Mouse (Mus musculus): ENCODE data around the gene Nlrx1. TPM values are rescaled to one million over a fixed set of nuclear protein-coding genes. Genes with fewer than 3 reads are reported as not detected.

The Nlrx1 gene
- polyA plus RNA-seq, 1 experiment from 2014 or later, result 3.0 TPM

- Histone ChIP-seq H3K9me3 (ENCODE audit: control insufficient read depth, low read length) (no peaks in the 10 kb centered on the region), H3K4me3 (ENCODE audit: low read depth, low read length) (no peak overlapping the region), H3K27ac (replicated peaks; ENCODE audit: low read depth, low read length) (no peak overlapping the region), H3K4me1 (ENCODE audit: control insufficient read depth, insufficient read depth, low read length) (peaks cover 3% of the 10 kb centered on the region), H3K9ac (ENCODE audit: low read length) (no peak overlapping the region), H3K27me3 (ENCODE audit: control insufficient read depth, insufficient read depth, low read length) (no peaks in the 10 kb centered on the region), H3K4me2 (ENCODE audit: low read depth, severe bottlenecking) (no peak overlapping the region), H3K36me3 (ENCODE audit: control insufficient read depth, insufficient read depth, low read length) (no peaks in the 10 kb centered on the region)
- 41% methylated on average over 26 of the region's 26 CpGs for WGBS
- DNase-seq (ENCODE audit: low spot score), result peak; percentile 70
- ATAC-seq (ENCODE audit: insufficient number of reproducible peaks, low FRiP score, low TSS enrichment, low read depth), result 0 out of 2 replicates have a peak, but pooled peaks have one; percentile 57
These were observed 18.9 kb downstream of the Nlrx1 start for GRCm38 (mm10) chr9:44249181-44250146.

DNA sequence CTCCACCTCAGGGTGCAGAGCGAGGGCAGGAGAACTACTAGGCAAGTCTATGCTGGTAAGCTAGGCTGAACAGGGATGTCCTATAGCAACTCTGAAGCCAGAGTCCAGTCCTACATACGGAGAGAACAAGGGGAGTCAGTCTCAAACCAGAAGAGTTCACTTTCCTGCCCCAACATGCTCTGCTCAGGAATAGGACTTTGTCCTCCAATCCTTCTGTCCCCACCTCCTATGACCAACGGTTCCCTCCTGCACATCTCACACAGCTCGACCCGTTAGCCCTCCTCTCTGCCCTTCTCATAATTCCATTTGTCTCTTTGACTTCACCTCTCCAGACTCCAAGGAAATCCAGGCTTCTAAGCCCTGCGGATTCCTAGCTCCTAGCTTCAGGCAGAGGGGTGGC, 20.5 kb downstream of the Nlrx1 start:
- 83% methylated on average over 6 of the region's 6 CpGs for WGBS
- no peaks in the 10 kb centered on the region for H3K9me3 ChIP-seq (ENCODE audit: control insufficient read depth, low read length)
- no peak overlapping the region for H3K4me3 ChIP-seq (ENCODE audit: low read depth, low read length)
- no peak for DNase-seq (ENCODE audit: low spot score)
- no peak for ATAC-seq (ENCODE audit: insufficient number of reproducible peaks, low FRiP score, low TSS enrichment, low read depth)
- H3K27me3 ChIP-seq (ENCODE audit: control insufficient read depth, insufficient read depth, low read length), result no peaks in the 10 kb centered on the region
- H3K4me1 ChIP-seq (ENCODE audit: control insufficient read depth, insufficient read depth, low read length), result no peaks in the 10 kb centered on the region
- H3K27ac ChIP-seq (replicated peaks; ENCODE audit: low read depth, low read length), result no peak overlapping the region
- H3K36me3 ChIP-seq (ENCODE audit: control insufficient read depth, insufficient read depth, low read length), result no peaks in the 10 kb centered on the region
- no peak overlapping the region for H3K4me2 ChIP-seq (ENCODE audit: low read depth, severe bottlenecking)
- H3K9ac ChIP-seq (ENCODE audit: low read length), result no peak overlapping the region

GRCm38 (mm10) chr9:44243621-44244020, 24.8 kb downstream of the Nlrx1 start:
- no peaks in the 10 kb centered on the region for H3K36me3 ChIP-seq (ENCODE audit: control insufficient read depth, insufficient read depth, low read length)
- DNase-seq (ENCODE audit: low spot score), result no peak
- H3K4me2 ChIP-seq (ENCODE audit: low read depth, severe bottlenecking), result no peak overlapping the region
- no peak overlapping the region for H3K4me3 ChIP-seq (ENCODE audit: low read depth, low read length)
- H3K27ac ChIP-seq (replicated peaks; ENCODE audit: low read depth, low read length), result no peak overlapping the region
- H3K9ac ChIP-seq (ENCODE audit: low read length), result no peak overlapping the region
- 68% methylated on average over 2 of the region's 2 CpGs for WGBS
- H3K4me1 ChIP-seq (ENCODE audit: control insufficient read depth, insufficient read depth, low read length), result no peaks in the 10 kb centered on the region
- H3K9me3 ChIP-seq (ENCODE audit: control insufficient read depth, low read length), result no peaks in the 10 kb centered on the region
- no peak for ATAC-seq (ENCODE audit: insufficient number of reproducible peaks, low FRiP score, low TSS enrichment, low read depth)
- no peaks in the 10 kb centered on the region for H3K27me3 ChIP-seq (ENCODE audit: control insufficient read depth, insufficient read depth, low read length)

DNA sequence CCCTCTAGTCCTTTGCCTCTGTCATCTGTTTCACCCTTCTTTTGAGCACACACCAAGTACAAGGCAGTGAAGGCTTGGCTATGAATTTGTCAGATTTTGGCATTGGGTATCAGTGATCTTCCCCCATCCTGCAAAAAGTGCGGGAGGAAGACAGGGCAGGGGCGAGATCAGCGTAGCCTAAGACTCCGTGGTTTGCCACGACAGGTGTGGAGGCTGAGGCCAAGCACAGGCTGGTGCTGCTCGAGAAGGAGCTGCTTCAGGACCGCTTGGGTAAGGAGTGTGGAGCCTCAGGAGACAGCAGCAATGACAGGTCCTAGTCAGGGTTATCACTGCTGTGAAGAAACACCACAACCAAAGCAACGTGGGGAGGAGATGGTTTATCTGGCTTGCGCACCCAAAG, 27.0 kb downstream of the Nlrx1 start:
- no peaks in the 10 kb centered on the region for H3K27me3 ChIP-seq (ENCODE audit: control insufficient read depth, insufficient read depth, low read length)
- WGBS, result 67% methylated on average over 9 of the region's 9 CpGs
- H3K4me1 ChIP-seq (ENCODE audit: control insufficient read depth, insufficient read depth, low read length), result no peaks in the 10 kb centered on the region
- H3K4me3 ChIP-seq (ENCODE audit: low read depth, low read length), result no peak overlapping the region
- H3K4me2 ChIP-seq (ENCODE audit: low read depth, severe bottlenecking), result no peak overlapping the region
- H3K9me3 ChIP-seq (ENCODE audit: control insufficient read depth, low read length), result no peaks in the 10 kb centered on the region
- no peak overlapping the region for H3K27ac ChIP-seq (replicated peaks; ENCODE audit: low read depth, low read length)
- DNase-seq (ENCODE audit: low spot score) (no peak), ATAC-seq (ENCODE audit: insufficient number of reproducible peaks, low FRiP score, low TSS enrichment, low read depth) (no peak)
- no peaks in the 10 kb centered on the region for H3K36me3 ChIP-seq (ENCODE audit: control insufficient read depth, insufficient read depth, low read length)
- H3K9ac ChIP-seq (ENCODE audit: low read length), result no peak overlapping the region

DNA sequence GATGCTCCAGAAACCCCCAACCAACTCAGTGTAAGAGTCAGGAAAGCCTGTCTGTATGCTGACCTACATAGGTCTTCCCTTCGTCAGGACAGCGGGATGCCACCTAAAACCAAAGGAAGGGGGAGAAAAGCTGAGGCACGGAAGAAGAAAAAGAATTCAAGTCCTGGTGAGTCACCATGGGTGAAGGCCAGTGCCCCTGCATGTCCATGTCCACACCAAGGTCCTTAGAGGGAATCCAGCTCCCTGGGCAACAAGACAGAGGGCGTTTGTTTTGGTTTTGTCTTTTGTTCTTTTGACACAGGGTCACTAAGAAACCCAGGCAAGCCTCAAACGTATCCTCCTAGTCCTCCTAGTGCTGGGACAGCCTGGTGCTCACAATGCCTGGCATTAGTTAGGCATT, 27.5 kb downstream of the Nlrx1 start:
- DNase-seq (ENCODE audit: low spot score), result no peak
- Histone ChIP-seq H3K4me1 (ENCODE audit: control insufficient read depth, insufficient read depth, low read length) (no peaks in the 10 kb centered on the region), H3K27ac (replicated peaks; ENCODE audit: low read depth, low read length) (no peak overlapping the region), H3K27me3 (ENCODE audit: control insufficient read depth, insufficient read depth, low read length) (no peaks in the 10 kb centered on the region), H3K4me3 (ENCODE audit: low read depth, low read length) (no peak overlapping the region), H3K9me3 (ENCODE audit: control insufficient read depth, low read length) (no peaks in the 10 kb centered on the region), H3K4me2 (ENCODE audit: low read depth, severe bottlenecking) (no peak overlapping the region), H3K9ac (ENCODE audit: low read length) (no peak overlapping the region), H3K36me3 (ENCODE audit: control insufficient read depth, insufficient read depth, low read length) (no peaks in the 10 kb centered on the region)
- no peak for ATAC-seq (ENCODE audit: insufficient number of reproducible peaks, low FRiP score, low TSS enrichment, low read depth)
- WGBS, result 65% methylated on average over 5 of the region's 5 CpGs

DNA sequence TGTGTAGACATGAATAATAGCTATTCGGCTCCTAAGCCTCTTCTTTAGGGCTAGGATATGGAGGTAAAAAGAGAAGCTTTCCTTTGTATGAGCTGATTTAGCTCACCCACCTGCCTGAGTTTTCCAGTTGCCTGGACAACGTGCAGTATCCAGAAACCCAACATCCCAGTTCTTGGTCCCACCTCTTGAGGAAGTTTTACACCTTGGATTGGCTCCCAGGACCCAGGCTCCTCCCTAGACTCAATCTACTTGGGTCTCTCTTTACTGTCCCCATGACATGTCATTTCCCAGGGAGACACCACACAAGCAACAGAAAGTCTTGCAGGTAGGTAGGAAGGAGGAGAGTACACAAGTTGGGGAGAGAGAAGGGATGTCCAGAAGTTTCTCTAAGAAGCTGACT, 28.0 kb downstream of the Nlrx1 start, which contains the start of gene Ccdc153:
Ccdc153 (plus strand) TSS at position 278 of the 400 bp plus-strand sequence.
- H3K4me1 ChIP-seq (ENCODE audit: control insufficient read depth, insufficient read depth, low read length), result no peaks in the 10 kb centered on the region
- 55% methylated on average over 2 of the region's 2 CpGs for WGBS
- H3K36me3 ChIP-seq (ENCODE audit: control insufficient read depth, insufficient read depth, low read length), result no peaks in the 10 kb centered on the region
- no peak within 1 kb of the TSS for H3K27ac ChIP-seq (replicated peaks; ENCODE audit: low read depth, low read length)
- H3K4me2 ChIP-seq (ENCODE audit: low read depth, severe bottlenecking), result no peak within 1 kb of the TSS
- H3K27me3 ChIP-seq (ENCODE audit: control insufficient read depth, insufficient read depth, low read length), result no peaks in the 10 kb centered on the region
- no peaks in the 10 kb centered on the region for H3K9me3 ChIP-seq (ENCODE audit: control insufficient read depth, low read length)
- no peak within 1 kb of the TSS for H3K4me3 ChIP-seq (ENCODE audit: low read depth, low read length)
- H3K9ac ChIP-seq (ENCODE audit: low read length), result no peak within 1 kb of the TSS
- DNase-seq (ENCODE audit: low spot score) (no peak), ATAC-seq (ENCODE audit: insufficient number of reproducible peaks, low FRiP score, low TSS enrichment, low read depth) (no peak)

- H3K4me1 ChIP-seq (ENCODE audit: control insufficient read depth, insufficient read depth, low read length), result no peaks in the 10 kb centered on the region
- H3K36me3 ChIP-seq (ENCODE audit: control insufficient read depth, insufficient read depth, low read length), result no peaks in the 10 kb centered on the region
- no peak overlapping the region for H3K4me2 ChIP-seq (ENCODE audit: low read depth, severe bottlenecking)
- 12% methylated on average over 5 of the region's 5 CpGs for whole genome bisulfite sequencing
- no peak overlapping the region for H3K9ac ChIP-seq (ENCODE audit: low read length)
- H3K27me3 ChIP-seq (ENCODE audit: control insufficient read depth, insufficient read depth, low read length), result no peaks in the 10 kb centered on the region
- ATAC-seq (ENCODE audit: insufficient number of reproducible peaks, low FRiP score, low TSS enrichment, low read depth), result no peak
- peak; percentile 81 for DNase-seq (ENCODE audit: low spot score)
- no peaks in the 10 kb centered on the region for H3K9me3 ChIP-seq (ENCODE audit: control insufficient read depth, low read length)
- no peak overlapping the region for H3K27ac ChIP-seq (replicated peaks; ENCODE audit: low read depth, low read length)
- H3K4me3 ChIP-seq (ENCODE audit: low read depth, low read length), result no peak overlapping the region
These were observed 29.0 kb downstream of the Nlrx1 start for GRCm38 (mm10) chr9:44239447-44239846.

DNA sequence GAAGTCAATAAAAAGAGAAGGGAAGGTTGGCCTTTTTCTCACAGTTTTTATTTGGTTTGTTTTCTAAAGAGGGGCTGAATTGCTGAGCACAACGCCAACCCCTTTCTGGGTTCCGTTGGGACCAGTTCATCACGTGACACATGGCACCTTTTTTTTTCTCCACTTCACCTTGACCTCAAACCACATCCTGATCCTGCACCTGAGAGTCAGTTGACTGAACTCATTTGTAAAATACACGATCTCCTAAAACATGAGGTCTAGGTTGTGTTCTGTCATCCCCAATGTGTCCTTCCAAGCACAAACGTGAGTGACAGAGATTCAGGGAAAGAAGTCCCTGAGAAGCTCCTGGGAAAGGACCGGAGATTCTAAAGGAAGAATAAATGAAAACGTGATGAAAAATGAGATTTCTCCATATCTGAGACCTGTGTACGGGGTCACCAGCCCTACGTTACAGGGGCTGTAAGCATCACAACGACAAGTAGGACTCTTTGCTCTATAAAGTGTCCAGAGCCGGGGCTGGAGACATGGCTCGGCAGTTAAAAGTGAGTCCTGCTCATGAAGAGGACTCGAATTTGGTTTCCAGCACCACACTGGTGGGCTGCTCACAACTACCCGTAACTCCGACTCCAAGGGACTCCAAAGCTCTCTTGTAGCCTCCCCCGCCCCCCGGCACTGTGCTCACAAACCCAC, 29.8 kb downstream of the Nlrx1 start:
- Histone ChIP-seq H3K4me1 (ENCODE audit: control insufficient read depth, insufficient read depth, low read length) (no peaks in the 10 kb centered on the region), H3K27ac (replicated peaks; ENCODE audit: low read depth, low read length) (no peak overlapping the region), H3K36me3 (ENCODE audit: control insufficient read depth, insufficient read depth, low read length) (no peaks in the 10 kb centered on the region), H3K9ac (ENCODE audit: low read length) (no peak overlapping the region), H3K27me3 (ENCODE audit: control insufficient read depth, insufficient read depth, low read length) (no peaks in the 10 kb centered on the region), H3K4me2 (ENCODE audit: low read depth, severe bottlenecking) (no peak overlapping the region), H3K4me3 (ENCODE audit: low read depth, low read length) (no peak overlapping the region), H3K9me3 (ENCODE audit: control insufficient read depth, low read length) (no peaks in the 10 kb centered on the region)
- WGBS, result 78% methylated on average over 17 of the region's 17 CpGs
- no peak for ATAC-seq (ENCODE audit: insufficient number of reproducible peaks, low FRiP score, low TSS enrichment, low read depth)
- DNase-seq (ENCODE audit: low spot score), result no peak

Measured in limb, embryonic 11.5 days (tissue).